Mouse (Mus musculus) embryonic fibroblast, embryonic 13.5 days (primary cell): ENCODE data around the gene Raly.

Experiments used
- CTCF ChIP-seq: IDR thresholded peaks from 2 replicates; pipeline ENCODE4 v1.5.1; 2011; ENCODE audit warnings: mild to moderate bottlenecking, control low read depth, low read length, moderate library complexity, borderline replicate concordance; ENCODE audit not compliant: insufficient read depth
- POLR2A ChIP-seq: IDR thresholded peaks from 2 replicates; pipeline ENCODE4 v1.6.1; 2011; ENCODE audit warnings: low read depth, mild to moderate bottlenecking, control low read depth, low read length, moderate library complexity

GRCm38 (mm10) chr2:154891585-154891984 lies 100.7 kb downstream of the Raly start:
- no peak for TF ChIP-seq POLR2A
- no peak for TF ChIP-seq CTCF
